Mouse (Mus musculus) ES-E14 (cell line): Measurements from ENCODE around the gene Patl2. TPM values are rescaled to one million over a fixed set of nuclear protein-coding genes. Genes with fewer than 3 reads are reported as not detected.

ENCODE experiments used
- DNase-seq: peaks from one replicate; pipeline ENCODE4 v3.0.0-alpha.2; 2013; ENCODE audit warnings: low read depth, low spot score
- H3K27ac ChIP-seq: 2 replicates; pipeline ENCODE4 v1.5.1; 2012; ENCODE audit warnings: low read depth, mild to moderate bottlenecking, low read length, moderate library complexity, mixed read lengths; ENCODE audit not compliant: poor library complexity, insufficient read depth, severe bottlenecking
- H3K36me3 ChIP-seq: 2 replicates; pipeline ENCODE4 v1.6.1; 2012; ENCODE audit warnings: mild to moderate bottlenecking, low read length, moderate library complexity, mixed read lengths; ENCODE audit not compliant: control insufficient read depth, poor library complexity, insufficient read depth, severe bottlenecking
- H3K4me1 ChIP-seq, 2 experiments: fragments of 150-350 bp in 1 of 2; sonication (generic) in 1 of 2; 2 replicates each; pipeline ENCODE4 v1.6.1; 2012; ENCODE audit warnings: low read length in 2 of 2, mild to moderate bottlenecking in 1 of 2, mixed read lengths in 1 of 2; ENCODE audit not compliant: control insufficient read depth in 2 of 2, insufficient read depth in 2 of 2, poor library complexity in 1 of 2
- H3K4me3 ChIP-seq, 2 experiments: fragments of 150-350 bp in 1 of 2; sonication (generic) in 1 of 2; 2 replicates each; pipeline ENCODE4 v1.5.1; 2012; ENCODE audit warnings: low read length in 2 of 2, low read depth in 1 of 2, mild to moderate bottlenecking in 1 of 2, mixed read lengths in 1 of 2; ENCODE audit not compliant: insufficient read depth in 1 of 2, poor library complexity in 1 of 2, severe bottlenecking in 1 of 2
- H3K9ac ChIP-seq: 2 replicates; pipeline ENCODE4 v1.6.1; 2012; ENCODE audit warnings: low read depth, mild to moderate bottlenecking, low read length, mixed read lengths; ENCODE audit not compliant: poor library complexity, insufficient read depth, severe bottlenecking
- H3K9me3 ChIP-seq: fragments of 150-350 bp; sonication (generic); 2 replicates; pipeline ENCODE4 v1.6.1; 2012; ENCODE audit warnings: low read depth, mild to moderate bottlenecking, low read length; ENCODE audit not compliant: control insufficient read depth, insufficient read depth
- CHD2 ChIP-seq: IDR thresholded peaks from 2 replicates; pipeline ENCODE4 v1.6.1; 2014; ENCODE audit warnings: mild to moderate bottlenecking, low read depth, low read length, inconsistent platforms
- HCFC1 ChIP-seq: IDR thresholded peaks from 2 replicates; pipeline ENCODE4 v1.6.1; 2012; ENCODE audit warnings: low read length, inconsistent platforms, borderline replicate concordance; ENCODE audit not compliant: insufficient read depth
- MAFK ChIP-seq: IDR thresholded peaks from 2 replicates; pipeline ENCODE4 v1.6.1; 2014; ENCODE audit warnings: mild to moderate bottlenecking, low read depth, low read length, inconsistent platforms; ENCODE audit not compliant: insufficient read depth
- ZC3H11A ChIP-seq: IDR thresholded peaks from 2 replicates; pipeline ENCODE4 v1.6.1; 2012; ENCODE audit warnings: low read depth, mild to moderate bottlenecking, inconsistent platforms, low read length, borderline replicate concordance
- ZNF384 ChIP-seq: IDR thresholded peaks from 2 replicates; pipeline ENCODE4 v1.6.1; 2012; ENCODE audit warnings: low read depth, low read length, inconsistent platforms
- in situ Hi-C, 2 experiments: fragments of 600-800 bp; cut with MboI; formaldehyde crosslinking; loops; one replicate each; pipeline ENCODE4 v1.15.1; 2025; ENCODE audit warnings: low sequenced_read_pairs in 2 of 2, inconsistent platforms in 1 of 2; ENCODE audit not compliant: unreplicated experiment in 2 of 2
- total RNA-seq: library from RNA; depleted of rRNA; stranded (reverse); fragments of 300-350 nt; gene quantifications from 2 replicates; pipeline ENCODE4 v1.2.3, GENCODE M21; 2012

Gene Patl2
- total RNA-seq, 1 experiment, result 1.3 TPM

DNA sequence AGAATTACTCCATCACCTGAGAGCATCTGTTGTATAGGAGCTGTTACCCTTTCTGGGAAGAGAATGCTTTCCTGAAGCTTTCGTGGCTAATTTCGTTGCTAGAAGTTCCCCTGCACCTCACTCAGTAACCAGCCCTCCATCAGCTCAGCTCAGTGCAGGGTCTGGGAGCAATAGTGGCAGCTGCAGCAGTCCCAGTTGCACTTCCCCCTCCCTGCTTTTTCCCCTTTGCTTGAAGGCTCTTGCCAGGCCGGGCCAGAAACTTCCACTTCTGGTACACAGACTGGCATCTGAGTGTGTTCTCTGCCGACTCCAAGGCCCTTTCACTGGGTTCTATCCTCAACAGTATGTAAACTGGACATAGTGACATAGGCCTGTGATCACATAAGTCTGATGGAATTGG lies 903 bp downstream of the Patl2 start:
- TF ChIP-seq HCFC1, result no peak
- TF ChIP-seq MAFK, result no peak
- no peak for TF ChIP-seq CHD2
- TF ChIP-seq ZC3H11A, result no peak
- TF ChIP-seq ZNF384, result no peak
- Histone ChIP-seq H3K4me1 (peaks cover 0 to 3% of the 10 kb centered on the region in 2 experiments; a peak in 1 of 4 replicates), H3K36me3 (no peaks in the 10 kb centered on the region), H3K9ac (no peak overlapping the region), H3K4me3 (no peak overlapping the region), H3K9me3 (no peaks in the 10 kb centered on the region), H3K27ac (no peak overlapping the region)
- DNase-seq, result no peak
- in situ Hi-C loops, result no loop called here

DNA sequence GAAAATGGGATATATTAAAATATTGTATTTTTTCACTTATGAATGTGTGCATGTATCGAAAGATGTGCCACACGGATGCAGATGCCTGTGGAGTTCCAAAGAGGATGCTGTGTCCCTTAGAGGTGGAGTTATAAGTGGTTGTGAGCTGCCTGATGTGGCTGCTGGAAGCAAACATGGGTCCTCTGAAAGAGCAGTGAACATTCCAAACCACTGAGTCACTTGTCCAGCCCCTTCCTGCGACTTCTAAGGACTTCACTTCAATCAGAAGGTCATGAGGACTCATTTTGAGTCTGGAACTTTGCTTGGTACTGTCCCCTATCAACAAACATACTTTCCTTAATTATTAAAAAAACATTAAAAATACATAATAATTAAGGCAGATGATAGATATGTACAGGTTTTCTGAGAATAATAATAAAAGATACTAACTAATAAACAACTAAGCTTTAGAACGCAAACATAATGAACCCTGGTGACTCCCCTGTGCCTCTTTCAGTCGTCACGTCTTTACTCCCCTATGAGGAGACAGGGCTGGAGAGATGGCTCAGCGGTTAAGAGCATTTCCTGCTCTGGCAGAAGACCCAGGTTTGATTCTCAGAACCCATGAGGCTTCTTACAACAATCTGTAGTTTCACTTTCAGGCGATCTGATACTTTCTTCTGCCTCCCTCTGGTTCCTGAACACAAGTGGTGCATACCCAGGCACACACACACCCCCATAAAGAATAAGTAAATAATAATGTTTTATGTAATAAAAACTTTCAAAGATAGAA lies 5.8 kb downstream of the Patl2 start:
- no peak overlapping the region for H3K9ac ChIP-seq
- H3K27ac ChIP-seq, result no peak overlapping the region
- no peaks in the 10 kb centered on the region for H3K9me3 ChIP-seq
- in situ Hi-C loops, result no loop called here
- TF ChIP-seq ZC3H11A, result no peak
- TF ChIP-seq ZNF384, result no peak
- no peak for TF ChIP-seq MAFK
- no peak for TF ChIP-seq CHD2
- TF ChIP-seq HCFC1, result no peak
- no peaks in the 10 kb centered on the region for H3K36me3 ChIP-seq
- H3K4me1 ChIP-seq, result no peaks in the 10 kb centered on the region
- H3K4me3 ChIP-seq, result no peak overlapping the region
- DNase-seq, result no peak

DNA sequence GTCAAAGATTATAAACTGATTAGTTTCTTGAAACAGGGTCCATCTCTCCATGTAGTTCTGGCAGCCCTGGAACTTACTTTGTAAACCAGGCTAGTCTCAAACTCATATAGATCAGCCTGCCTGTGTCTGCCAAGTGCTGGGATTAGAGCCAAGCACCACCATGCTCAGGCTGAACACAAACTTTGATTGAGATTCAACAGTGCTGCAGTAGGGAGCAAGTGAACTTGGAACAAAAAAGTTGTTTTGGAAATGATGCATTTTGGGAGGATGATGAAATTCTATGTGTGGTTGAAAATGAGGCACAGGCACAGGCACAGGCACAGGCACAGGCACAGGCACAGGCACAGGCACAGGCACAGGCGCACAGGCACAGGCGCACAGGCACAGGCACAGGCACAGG lies 13.8 kb downstream of the Patl2 start:
- Histone ChIP-seq H3K4me1 (no peaks in the 10 kb centered on the region), H3K36me3 (no peaks in the 10 kb centered on the region), H3K4me3 (no peak overlapping the region), H3K9ac (no peak overlapping the region), H3K9me3 (no peaks in the 10 kb centered on the region), H3K27ac (no peak overlapping the region)
- no peak for DNase-seq
- in situ Hi-C loops, result no loop called here
- TF ChIP-seq CHD2, result no peak
- no peak for TF ChIP-seq HCFC1
- TF ChIP-seq MAFK, result no peak
- TF ChIP-seq ZNF384, result no peak
- TF ChIP-seq ZC3H11A, result no peak

DNA sequence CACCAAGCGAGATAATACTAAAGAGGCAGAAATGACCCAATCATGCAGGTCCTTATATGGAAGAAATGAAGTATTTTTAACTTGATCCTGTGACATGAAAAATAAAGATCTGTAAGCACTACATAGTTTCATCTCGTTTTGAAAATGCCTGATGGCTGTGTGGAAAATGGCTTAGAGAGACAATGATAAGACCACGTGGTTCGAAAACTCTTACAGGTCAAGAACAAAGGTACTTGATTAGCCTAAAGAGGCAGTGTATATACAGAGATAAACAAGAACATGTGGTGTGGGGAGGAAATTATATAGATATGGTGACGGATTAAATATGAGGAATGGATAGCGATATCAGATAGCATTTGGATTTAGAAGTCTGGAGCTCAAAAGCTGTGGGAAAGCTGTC lies 14.7 kb downstream of the Patl2 start:
- no peak overlapping the region for H3K9ac ChIP-seq
- DNase-seq, result no peak
- in situ Hi-C loops, result no loop called here
- H3K4me3 ChIP-seq, result no peak overlapping the region
- TF ChIP-seq MAFK (no peak), ZNF384 (no peak), ZC3H11A (no peak), HCFC1 (no peak), CHD2 (no peak)
- no peaks in the 10 kb centered on the region for H3K9me3 ChIP-seq
- H3K36me3 ChIP-seq, result no peaks in the 10 kb centered on the region
- H3K27ac ChIP-seq, result no peak overlapping the region
- H3K4me1 ChIP-seq, result no peaks in the 10 kb centered on the region

DNA sequence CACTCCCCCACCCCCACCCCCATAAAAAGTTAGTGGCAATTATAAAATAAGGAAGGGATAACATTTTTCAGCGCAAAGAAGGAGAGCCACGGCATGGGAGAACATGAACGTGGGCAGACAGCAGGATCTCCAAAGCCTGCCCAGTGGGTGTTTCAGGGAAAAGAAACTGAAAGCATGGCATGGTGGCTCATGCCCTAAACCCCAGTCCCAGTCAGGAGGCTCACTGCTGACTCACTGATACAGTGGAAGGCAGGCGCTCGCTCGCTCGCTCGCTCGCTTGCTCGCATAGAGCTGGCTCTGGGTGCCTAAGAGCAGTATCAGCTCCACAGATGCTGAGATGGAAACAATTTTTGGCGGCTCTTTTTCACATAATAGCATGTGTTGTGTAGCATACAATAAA lies 21.7 kb downstream of the Patl2 start:
- peaks cover 0 to 2% of the 10 kb centered on the region in 2 experiments; a peak in 1 of 4 replicates for H3K4me1 ChIP-seq
- H3K9me3 ChIP-seq, result no peaks in the 10 kb centered on the region
- TF ChIP-seq CHD2 (no peak), MAFK (no peak), ZC3H11A (no peak), ZNF384 (no peak), HCFC1 (no peak)
- no peaks in the 10 kb centered on the region for H3K36me3 ChIP-seq
- H3K4me3 ChIP-seq, result no peak overlapping the region
- in situ Hi-C loops, result no loop called here
- DNase-seq, result no peak
- H3K9ac ChIP-seq, result no peak overlapping the region
- H3K27ac ChIP-seq, result no peak overlapping the region
